Mouse (Mus musculus) midbrain, embryonic 16.5 days (tissue): ENCODE results near the gene Anxa3. TPM values are rescaled to one million over a fixed set of nuclear protein-coding genes. Genes with fewer than 3 reads are reported as not detected.

Experiments
- ATAC-seq: fragments of 200-750 bp; cut with Nextera tagmentation; 2 replicates; pipeline ENCODE4 v1.8.0; 2017; ENCODE audit warnings: moderate TSS enrichment
- H3K27ac ChIP-seq: fragments of 300-500 bp; sonication (generic); 2 replicates; pipeline ENCODE4 v1.5.1; 2014; ENCODE audit warnings: mild to moderate bottlenecking, low read length, mixed read lengths
- H3K27me3 ChIP-seq: fragments of 300-500 bp; sonication (generic); 2 replicates; pipeline ENCODE4 v1.6.1; 2014; ENCODE audit warnings: low read depth, low read length, mixed read lengths; ENCODE audit not compliant: control insufficient read depth, insufficient read depth
- H3K36me3 ChIP-seq: fragments of 300-500 bp; sonication (generic); 2 replicates; pipeline ENCODE4 v1.6.1; 2014; ENCODE audit warnings: mild to moderate bottlenecking, low read length, moderate library complexity, mixed read lengths; ENCODE audit not compliant: control insufficient read depth, insufficient read depth
- H3K4me1 ChIP-seq: fragments of 300-500 bp; sonication (generic); 2 replicates; pipeline ENCODE4 v1.6.1; 2014; ENCODE audit warnings: mild to moderate bottlenecking, low read length, mixed read lengths; ENCODE audit not compliant: control insufficient read depth, insufficient read depth
- H3K4me2 ChIP-seq: fragments of 300-500 bp; sonication (generic); 2 replicates; pipeline ENCODE4 v1.6.1; 2014; ENCODE audit warnings: mild to moderate bottlenecking, low read length, mixed read lengths
- H3K4me3 ChIP-seq: fragments of 300-500 bp; sonication (generic); 2 replicates; pipeline ENCODE4 v1.5.1; 2014; ENCODE audit warnings: low read depth, mild to moderate bottlenecking, low read length, moderate library complexity, mixed read lengths
- H3K9ac ChIP-seq: fragments of 300-500 bp; sonication (generic); 2 replicates; pipeline ENCODE4 v1.6.1; 2014; ENCODE audit warnings: low read depth, low read length, mixed read lengths
- H3K9me3 ChIP-seq: fragments of 300-500 bp; sonication (generic); replicated peaks from 2 replicates; pipeline ENCODE4 v1.6.1; 2014; ENCODE audit warnings: mild to moderate bottlenecking, low read length, mixed read lengths; ENCODE audit not compliant: control insufficient read depth, poor library complexity, severe bottlenecking
- WGBS: fragments of 180-500 bp; shearing (Covaris S2); extraction: QIAGEN DNeasy Blood & Tissue Kit; methylation state at CpG from one replicate; pipeline ENCODE4 v1.1.7; 2014; 5-methylcytosine and 5-hydroxymethylcytosine counted together
- polyA plus RNA-seq: library from polyadenylated mRNA; unstranded; fragments of >200 nt; fragmentation: Nextera tagmentation; extraction: Ambion mirVana; gene quantifications from 2 replicates; pipeline ENCODE4 v1.2.1, GENCODE M21; 2015

Anxa3 gene
- polyA plus RNA-seq, 1 experiment from 2014 or later, result 23.3 TPM

DNA sequence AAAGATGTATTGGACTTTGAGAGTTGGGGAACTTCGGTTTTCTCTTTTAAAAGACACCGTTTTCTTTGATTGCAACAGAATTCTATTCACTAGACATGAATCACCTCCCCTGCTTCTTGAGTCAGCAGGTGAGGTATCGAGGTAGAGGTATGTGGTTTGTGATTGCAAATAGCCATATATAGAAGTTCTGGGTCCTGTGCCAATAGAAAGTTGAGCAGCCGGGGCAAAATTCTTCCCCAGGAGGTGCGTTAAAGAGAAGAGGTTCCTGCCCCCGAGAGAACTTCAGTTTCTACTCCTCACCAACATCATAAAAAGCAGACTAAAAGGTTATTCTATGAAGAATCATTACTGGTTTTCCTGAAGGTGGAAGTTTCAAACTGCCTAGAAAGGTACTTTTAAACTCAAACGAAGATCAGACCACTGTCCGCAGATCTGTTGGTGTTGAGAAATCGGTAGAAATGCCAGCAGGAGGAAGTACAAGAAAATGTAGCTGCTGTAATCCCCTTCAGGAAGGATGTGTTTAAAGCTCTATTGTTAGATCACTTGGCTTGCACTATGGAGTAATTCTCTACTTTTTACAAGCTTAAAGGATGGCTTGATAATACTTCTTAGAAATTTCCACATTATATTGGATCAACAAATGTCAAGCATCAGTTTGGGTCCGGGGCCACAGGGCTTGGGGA lies 955 bp downstream of the Anxa3 start:
- Histone ChIP-seq H3K36me3 (no peaks in the 10 kb centered on the region), H3K9me3 (no peaks in the 10 kb centered on the region), H3K27ac (no peak overlapping the region), H3K27me3 (no peaks in the 10 kb centered on the region; the same call in none of the 2 replicates), H3K9ac (no peak overlapping the region), H3K4me2 (no peak overlapping the region), H3K4me1 (peaks cover 5% of the 10 kb centered on the region), H3K4me3 (no peak overlapping the region)
- no peak for ATAC-seq
- WGBS, result 49% methylated on average over 10 of the region's 10 CpGs

DNA sequence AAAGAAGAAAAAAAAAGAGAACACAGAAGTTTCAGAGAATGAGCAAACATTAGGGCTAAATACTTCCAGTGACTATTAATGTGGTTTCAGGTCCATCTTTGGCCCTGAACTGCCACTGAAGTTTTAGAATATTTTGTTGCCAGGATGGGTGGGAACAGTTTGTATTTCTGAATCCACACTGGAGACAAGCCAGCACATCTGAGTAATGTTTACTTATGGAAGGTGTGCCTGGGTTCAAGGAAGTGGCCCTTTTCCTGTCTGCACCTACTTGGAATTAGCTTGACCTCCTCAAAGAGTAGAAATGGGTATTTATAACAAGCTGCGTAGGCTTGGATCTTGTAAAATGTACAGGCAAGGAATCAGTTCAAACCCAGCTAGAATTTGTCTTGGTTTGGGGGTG lies 2.6 kb downstream of the Anxa3 start:
- no peak overlapping the region for H3K9ac ChIP-seq
- no peaks in the 10 kb centered on the region; the same call in none of the 2 replicates for H3K27me3 ChIP-seq
- 79% methylated on average over 1 of the region's 1 CpGs for WGBS
- H3K4me2 ChIP-seq, result no peak overlapping the region
- H3K4me1 ChIP-seq, result peaks cover 5% of the 10 kb centered on the region
- ATAC-seq, result no peak
- no peak overlapping the region for H3K27ac ChIP-seq
- no peaks in the 10 kb centered on the region for H3K36me3 ChIP-seq
- no peaks in the 10 kb centered on the region for H3K9me3 ChIP-seq
- no peak overlapping the region for H3K4me3 ChIP-seq

DNA sequence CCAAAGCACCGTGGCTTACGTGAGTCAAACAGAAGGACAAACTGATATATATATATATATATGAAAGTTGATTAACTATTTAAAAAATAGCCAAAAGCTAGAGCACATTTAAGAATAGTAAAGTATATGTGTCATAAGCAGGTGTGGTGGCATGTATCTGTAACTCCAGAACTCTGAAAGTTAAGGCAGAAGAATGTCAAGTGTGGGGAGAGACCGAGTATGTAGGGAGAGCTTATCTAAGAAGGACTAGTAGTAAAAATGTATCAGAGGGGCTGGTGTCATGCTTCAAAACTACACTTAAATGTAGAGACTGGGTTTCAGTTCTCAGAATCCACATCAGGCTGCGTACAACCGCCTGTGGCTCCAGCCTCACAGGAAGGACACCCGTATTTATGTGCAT lies 4.3 kb downstream of the Anxa3 start:
- no peak for ATAC-seq
- WGBS, result 97% methylated on average over 6 of the region's 6 CpGs
- Histone ChIP-seq H3K27ac (no peak overlapping the region), H3K4me3 (no peak overlapping the region), H3K36me3 (no peaks in the 10 kb centered on the region), H3K9ac (no peak overlapping the region), H3K27me3 (no peaks in the 10 kb centered on the region; the same call in none of the 2 replicates), H3K4me1 (peaks cover 5% of the 10 kb centered on the region), H3K4me2 (no peak overlapping the region), H3K9me3 (no peaks in the 10 kb centered on the region)

DNA sequence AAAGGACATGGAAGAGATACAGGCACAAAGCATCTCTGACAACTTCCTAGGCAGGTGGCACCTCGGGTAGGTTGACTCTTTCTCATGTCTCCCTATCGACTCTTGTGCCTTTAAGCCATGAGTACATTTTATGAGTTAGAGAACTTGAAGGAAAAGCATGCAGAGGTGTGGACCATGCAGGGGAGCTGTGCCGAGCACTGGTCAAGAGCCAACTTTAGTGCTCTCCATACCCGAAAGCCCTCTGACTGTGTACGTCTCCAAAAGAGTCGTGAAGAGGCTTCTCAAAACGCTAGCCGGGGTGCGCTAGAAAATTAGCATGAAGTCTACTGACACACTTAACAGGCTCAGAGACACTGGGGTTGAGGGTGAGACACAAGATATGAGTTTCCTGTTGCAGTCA lies 6.0 kb downstream of the Anxa3 start:
- H3K4me2 ChIP-seq, result no peak overlapping the region
- no peak overlapping the region for H3K9ac ChIP-seq
- H3K27ac ChIP-seq, result no peak overlapping the region
- no peaks in the 10 kb centered on the region for H3K36me3 ChIP-seq
- no peaks in the 10 kb centered on the region for H3K9me3 ChIP-seq
- ATAC-seq, result no peak
- H3K27me3 ChIP-seq, result no peaks in the 10 kb centered on the region; the same call in none of the 2 replicates
- H3K4me3 ChIP-seq, result no peak overlapping the region
- 90% methylated on average over 9 of the region's 9 CpGs for WGBS
- no peaks in the 10 kb centered on the region for H3K4me1 ChIP-seq

DNA sequence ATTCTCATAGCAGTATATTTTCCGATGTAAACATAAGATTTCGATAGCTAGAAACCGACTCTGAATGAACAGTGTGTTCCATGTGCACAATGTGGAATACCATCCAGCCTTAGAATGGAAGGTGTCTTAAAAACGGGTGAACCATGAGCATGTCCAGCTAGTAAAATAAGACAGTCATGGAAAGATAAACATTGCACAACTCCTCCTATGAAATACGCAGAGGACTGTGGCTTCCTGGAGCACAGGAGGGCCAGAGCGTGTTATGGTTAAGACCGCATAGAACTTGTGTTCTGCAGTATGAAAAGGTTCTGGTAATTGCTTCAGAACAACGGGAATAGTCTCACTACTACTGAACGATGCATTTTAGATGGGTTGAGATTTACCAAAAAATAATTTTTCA lies 6.8 kb downstream of the Anxa3 start:
- no peaks in the 10 kb centered on the region for H3K9me3 ChIP-seq
- no peak for ATAC-seq
- H3K36me3 ChIP-seq, result no peaks in the 10 kb centered on the region
- 95% methylated on average over 9 of the region's 9 CpGs for WGBS
- H3K9ac ChIP-seq, result no peak overlapping the region
- H3K4me3 ChIP-seq, result no peak overlapping the region
- no peaks in the 10 kb centered on the region for H3K4me1 ChIP-seq
- no peak overlapping the region for H3K4me2 ChIP-seq
- H3K27ac ChIP-seq, result no peak overlapping the region
- no peaks in the 10 kb centered on the region; the same call in none of the 2 replicates for H3K27me3 ChIP-seq

DNA sequence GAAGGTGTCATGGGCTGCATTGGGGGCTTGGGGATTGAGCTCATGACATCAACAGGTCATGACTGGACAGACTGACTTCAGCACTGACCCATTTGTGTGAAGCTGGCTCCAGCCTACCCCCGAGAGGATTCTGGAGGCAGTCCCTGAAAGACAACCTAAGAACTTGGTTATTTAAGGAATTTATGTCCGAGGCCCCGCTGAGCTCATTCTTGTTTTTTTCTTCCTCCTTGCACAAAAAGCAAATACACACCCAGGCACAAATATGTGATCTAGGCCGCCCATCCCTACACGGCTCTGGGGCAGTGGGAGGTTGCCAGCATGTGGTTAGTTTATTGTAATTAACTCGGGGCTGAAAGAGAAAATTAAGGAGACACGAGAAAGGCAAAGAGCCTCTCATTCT lies 9.0 kb downstream of the Anxa3 start:
- ATAC-seq, result no peak
- no peaks in the 10 kb centered on the region for H3K36me3 ChIP-seq
- no peaks in the 10 kb centered on the region for H3K4me1 ChIP-seq
- no peaks in the 10 kb centered on the region for H3K9me3 ChIP-seq
- no peaks in the 10 kb centered on the region for H3K27me3 ChIP-seq
- H3K4me2 ChIP-seq, result no peak overlapping the region
- H3K9ac ChIP-seq, result no peak overlapping the region
- H3K27ac ChIP-seq, result no peak overlapping the region
- 30% methylated on average over 7 of the region's 7 CpGs for WGBS
- no peak overlapping the region for H3K4me3 ChIP-seq

DNA sequence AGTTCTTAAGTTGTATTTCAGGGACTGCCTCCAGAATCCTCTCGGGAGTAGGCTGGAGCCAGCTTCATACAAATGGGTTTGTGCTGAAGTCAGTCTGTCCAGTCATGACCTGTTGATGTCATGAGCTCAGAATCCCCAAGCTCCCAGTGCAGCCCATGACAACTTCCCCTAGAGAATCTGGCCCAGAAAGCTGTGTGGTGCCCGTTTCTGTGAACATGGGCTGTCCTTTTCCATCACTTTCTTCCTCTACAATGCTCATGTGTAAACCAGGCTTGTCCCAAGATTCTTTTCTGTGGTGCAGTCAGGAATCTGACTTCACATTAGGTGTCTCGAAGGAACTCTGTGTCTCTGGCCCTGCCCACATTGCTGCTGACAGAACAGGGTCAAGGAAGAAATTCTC lies 10.0 kb downstream of the Anxa3 start:
- WGBS, result 56% methylated on average over 3 of the region's 3 CpGs
- no peak for ATAC-seq
- H3K4me3 ChIP-seq, result no peak overlapping the region
- no peaks in the 10 kb centered on the region for H3K4me1 ChIP-seq
- H3K27me3 ChIP-seq, result no peaks in the 10 kb centered on the region
- H3K4me2 ChIP-seq, result no peak overlapping the region
- no peak overlapping the region for H3K9ac ChIP-seq
- H3K36me3 ChIP-seq, result no peaks in the 10 kb centered on the region
- H3K9me3 ChIP-seq, result no peaks in the 10 kb centered on the region
- no peak overlapping the region for H3K27ac ChIP-seq

DNA sequence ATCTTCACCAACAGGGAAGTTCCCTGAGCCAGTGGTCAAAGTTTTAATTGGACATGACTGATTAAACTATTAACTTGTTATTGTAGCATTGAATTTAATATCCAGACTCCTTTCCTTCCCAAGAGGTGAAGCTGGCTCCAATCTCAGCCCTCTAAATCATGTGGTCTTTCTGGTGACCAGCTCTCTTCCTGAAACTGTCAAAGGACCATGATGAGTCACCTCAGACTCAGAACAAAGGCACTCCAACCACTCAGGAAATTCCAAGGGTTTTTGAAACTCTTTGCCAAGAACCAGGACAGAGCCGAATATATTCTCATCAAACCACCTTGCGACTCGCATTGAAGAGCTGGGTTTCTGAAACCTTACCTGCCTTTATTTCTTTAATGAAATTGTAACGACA lies 11.2 kb downstream of the Anxa3 start:
- no peaks in the 10 kb centered on the region for H3K27me3 ChIP-seq
- H3K36me3 ChIP-seq, result no peaks in the 10 kb centered on the region
- no peak for ATAC-seq
- WGBS, result 87% methylated on average over 4 of the region's 4 CpGs
- no peaks in the 10 kb centered on the region for H3K4me1 ChIP-seq
- H3K4me3 ChIP-seq, result no peak overlapping the region
- H3K27ac ChIP-seq, result no peak overlapping the region
- no peak overlapping the region for H3K4me2 ChIP-seq
- no peak overlapping the region for H3K9ac ChIP-seq
- no peaks in the 10 kb centered on the region for H3K9me3 ChIP-seq

DNA sequence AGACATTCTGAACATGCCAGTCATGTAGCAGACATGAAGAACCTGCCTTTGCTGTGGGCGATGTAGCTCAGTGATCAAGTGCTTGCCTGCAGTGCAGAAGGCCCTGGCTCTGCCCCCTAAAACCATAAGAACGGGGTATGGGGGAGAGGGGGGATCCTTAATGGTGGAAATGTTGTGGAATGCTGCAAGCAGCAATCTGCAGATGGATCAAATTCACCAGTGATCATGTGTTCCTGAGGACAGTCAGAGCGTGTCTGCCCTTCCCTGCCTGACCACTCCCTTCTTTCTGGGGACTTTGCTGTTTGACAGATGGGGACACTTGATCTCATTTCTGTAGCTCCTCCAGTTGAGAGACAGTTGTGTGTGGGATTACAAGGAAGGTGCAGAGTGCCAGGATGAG lies 11.7 kb downstream of the Anxa3 start:
- WGBS, result 85% methylated on average over 3 of the region's 3 CpGs

More for the DNA sequence above, 11.7 kb downstream of the Anxa3 start:
- Histone ChIP-seq H3K4me3 (no peak overlapping the region), H3K4me1 (no peaks in the 10 kb centered on the region), H3K27me3 (no peaks in the 10 kb centered on the region), H3K36me3 (no peaks in the 10 kb centered on the region), H3K4me2 (no peak overlapping the region), H3K9ac (no peak overlapping the region), H3K9me3 (no peaks in the 10 kb centered on the region), H3K27ac (no peak overlapping the region)
- no peak for ATAC-seq
